Mouse (Mus musculus) layer of hippocampus, adult 2 months (tissue): ENCODE data around the gene Bbip1. TPM values are rescaled to one million over a fixed set of nuclear protein-coding genes. Genes with fewer than 3 reads are reported as not detected.

ENCODE experiments used
- DNase-seq, 2 experiments: peaks; one replicate each; pipeline ENCODE4 v3.0.0; 2022; ENCODE audit warnings: low spot score in 2 of 2
- H3K27ac ChIP-seq: fragments of 200-600 bp; 2 replicates; pipeline ENCODE4 v1.8.1; 2022
- H3K4me3 ChIP-seq: fragments of 200-600 bp; 2 replicates; pipeline ENCODE4 v1.8.1; 2022; ENCODE audit warnings: mild to moderate bottlenecking
- CTCF ChIP-seq: fragments of 200-600 bp; conservative IDR thresholded peaks from 2 replicates; pipeline ENCODE4 v1.8.1; 2022; ENCODE audit warnings: antibody characterized with exemption, mild to moderate bottlenecking, moderate library complexity
- total RNA-seq, 2 experiments: library from RNA; stranded (reverse); gene quantifications; 2 replicates each; pipeline ENCODE4 v1.2.3; 2021

Gene Bbip1
- total RNA-seq, 2 experiments from 2014 or later = 52.6 to 52.7 TPM

DNA sequence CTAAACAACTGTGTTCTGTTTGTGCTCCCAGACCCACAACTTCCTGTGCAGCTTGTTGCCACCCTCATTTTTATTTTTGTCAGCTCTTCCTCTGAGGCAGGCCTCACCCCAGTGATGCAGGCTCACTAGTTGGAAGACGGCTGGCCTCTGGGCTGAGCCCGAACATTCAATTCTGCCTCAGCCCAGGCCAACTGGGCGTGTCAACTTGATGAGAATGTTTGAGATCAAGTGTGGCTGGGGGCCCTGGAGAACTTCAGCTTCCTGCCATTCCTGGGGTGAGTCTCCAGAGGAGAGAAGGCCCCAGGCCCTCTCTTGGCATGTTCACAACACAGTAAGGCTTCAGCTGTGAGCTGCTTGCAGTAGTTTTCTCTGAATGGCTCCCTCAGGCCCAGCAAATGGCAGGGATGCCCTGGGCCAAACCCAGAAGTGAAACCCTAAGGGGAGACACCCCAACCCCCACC is 50.7 kb downstream of the Bbip1 start:
- DNase-seq = no peak
- TF ChIP-seq CTCF = no peak
- no peak overlapping the region for H3K4me3 ChIP-seq
- H3K27ac ChIP-seq = peak overlapping the region; percentile 87

DNA sequence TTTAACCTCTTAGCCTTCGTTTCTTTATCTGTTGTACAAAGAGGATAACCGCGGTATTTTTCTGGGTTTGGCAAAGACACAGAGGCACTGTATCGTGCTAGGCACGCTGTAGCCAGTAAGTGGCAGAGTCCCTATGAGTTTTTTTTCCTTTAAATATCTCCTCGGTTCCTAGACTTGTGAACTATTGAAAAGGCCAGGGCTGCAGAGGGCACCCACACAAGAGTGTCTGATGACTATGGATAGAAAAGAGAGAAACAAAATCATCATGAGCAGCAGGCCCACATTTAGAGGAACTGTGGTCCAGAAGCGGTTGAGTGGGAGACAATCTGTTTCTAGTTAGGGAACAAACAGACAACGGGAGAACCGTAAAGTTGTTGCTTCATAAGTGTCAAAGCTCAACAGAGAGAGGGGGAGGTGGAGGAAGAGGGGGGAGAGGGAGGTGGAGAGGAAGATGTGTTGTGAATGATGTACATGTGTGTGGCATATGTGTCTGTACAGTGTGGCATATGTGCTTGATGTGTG is 51.5 kb downstream of the Bbip1 start:
- peak; percentile 27; the same call in 1 of the 2 replicates for TF ChIP-seq CTCF
- Histone ChIP-seq H3K27ac (peak overlapping the region; percentile 87), H3K4me3 (no peak overlapping the region)
- DNase-seq = peak; percentile 57 to 76

DNA sequence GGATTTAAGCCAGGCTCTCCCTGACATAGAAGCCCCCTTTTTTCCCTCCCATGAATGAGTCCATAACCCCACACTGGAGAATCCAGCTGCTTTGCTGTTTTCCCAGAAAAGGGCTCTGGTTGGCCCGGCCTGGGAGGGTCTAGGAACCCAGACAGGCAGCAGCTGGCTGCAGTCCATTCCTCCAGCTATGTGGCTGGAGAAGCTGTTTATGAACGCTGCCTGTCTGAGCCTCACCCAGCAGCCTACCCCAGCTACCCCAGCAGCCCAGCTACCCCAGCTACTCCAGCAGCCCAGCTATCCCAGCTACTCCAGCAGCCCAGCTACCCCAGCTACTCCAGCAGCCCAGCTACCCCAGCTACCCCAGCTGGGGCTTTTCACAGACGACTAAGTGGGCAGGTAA is 52.4 kb downstream of the Bbip1 start, which contains the start of gene Pdcd4:
Gene Pdcd4, plus strand, starts transcription at position 171 of the 400 bp plus-strand sequence.
- peak within 1 kb of the TSS; percentile 87 for H3K27ac ChIP-seq
- no peak for DNase-seq
- TF ChIP-seq CTCF = no peak
- no peak within 1 kb of the TSS for H3K4me3 ChIP-seq

DNA sequence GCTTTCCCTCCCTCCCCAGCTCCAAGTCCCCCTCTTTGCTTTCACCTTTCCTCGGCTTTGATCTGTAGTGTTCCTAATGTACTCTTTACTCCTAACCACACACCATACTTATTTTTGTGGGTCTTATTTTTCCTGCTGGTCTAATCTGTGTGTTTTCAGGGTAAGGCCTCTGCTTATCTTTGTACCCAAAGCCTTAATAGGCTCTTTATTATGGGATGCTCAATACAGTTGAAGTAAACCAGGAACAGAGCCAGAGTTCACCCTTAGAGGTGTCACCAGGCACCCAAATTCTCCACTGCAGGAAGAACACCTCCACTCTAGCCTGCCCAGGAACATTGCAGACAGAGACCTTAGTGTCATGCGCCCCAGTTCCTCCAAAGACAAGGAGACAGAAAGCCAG is 52.9 kb downstream of the Bbip1 start:
- DNase-seq = no peak
- no peak overlapping the region for H3K4me3 ChIP-seq
- no peak for TF ChIP-seq CTCF
- peak overlapping the region; percentile 87; the same call in 1 of the 2 replicates for H3K27ac ChIP-seq

DNA sequence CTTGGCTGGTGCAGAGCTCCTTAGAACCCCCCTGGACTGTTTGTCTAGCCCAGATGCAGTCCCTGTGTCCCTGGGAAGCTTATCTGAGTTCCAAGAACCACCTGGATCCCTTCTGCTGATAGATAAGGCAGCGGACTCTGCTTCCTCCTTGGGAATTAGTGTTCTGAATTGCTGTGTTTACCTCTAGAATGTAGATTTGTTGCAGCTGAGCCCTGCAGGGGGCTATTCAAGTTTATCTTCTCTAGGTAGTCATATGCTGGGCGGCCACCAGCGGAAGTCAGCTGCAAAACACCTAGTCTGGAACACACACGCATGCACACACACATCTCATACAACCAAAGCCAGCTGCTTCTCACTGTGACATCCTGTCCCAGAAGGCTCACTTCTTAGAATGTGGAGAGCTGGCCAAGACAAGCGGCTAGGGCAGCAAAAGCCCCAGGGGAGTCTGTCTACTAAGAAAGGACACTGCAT is 53.6 kb downstream of the Bbip1 start:
- Histone ChIP-seq H3K27ac (peak overlapping the region; percentile 87; the same call in 1 of the 2 replicates), H3K4me3 (no peak overlapping the region)
- no peak for DNase-seq
- peak; percentile 29 for TF ChIP-seq CTCF

DNA sequence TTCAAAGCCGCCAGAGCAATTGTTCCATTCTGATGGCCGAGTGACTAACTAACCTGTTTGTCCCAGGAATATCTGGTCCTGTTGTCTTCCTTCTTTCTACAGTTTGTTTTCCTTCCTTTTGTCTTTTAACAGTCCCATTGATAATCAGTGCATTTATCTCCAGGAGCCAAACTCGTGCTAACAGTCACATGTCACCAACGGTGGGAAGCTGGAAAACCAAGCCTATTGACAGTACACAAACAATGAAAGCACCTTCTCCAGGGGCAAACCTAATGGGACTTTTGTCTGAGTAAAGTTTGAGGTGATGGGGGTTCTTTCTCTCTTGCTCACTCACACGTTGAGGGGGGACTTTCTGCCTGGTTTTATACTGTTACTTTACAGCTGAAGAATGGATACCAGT is 54.2 kb downstream of the Bbip1 start:
- TF ChIP-seq CTCF = no peak
- Histone ChIP-seq H3K27ac (peak overlapping the region; percentile 87; the same call in 1 of the 2 replicates), H3K4me3 (no peak overlapping the region)
- DNase-seq = no peak

DNA sequence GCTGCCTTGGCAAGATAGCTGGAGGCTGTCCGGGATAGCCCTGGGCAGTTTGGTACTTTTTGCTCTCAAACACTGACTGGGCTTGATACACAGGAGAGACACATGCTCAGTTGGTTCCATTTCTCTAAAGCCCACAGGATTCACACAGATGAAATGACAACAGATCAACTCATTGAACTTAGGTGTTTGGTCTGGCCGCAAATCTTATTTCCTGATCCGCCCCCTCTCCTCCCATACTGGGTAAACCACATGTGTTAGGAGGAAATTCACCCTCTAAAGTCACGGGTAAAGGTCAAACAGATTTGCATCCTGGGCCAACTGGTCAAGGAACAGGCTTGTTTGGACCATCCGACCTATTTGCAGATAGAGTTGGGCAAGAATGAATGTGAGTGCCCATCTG is 54.9 kb downstream of the Bbip1 start:
- no peak overlapping the region for H3K27ac ChIP-seq
- DNase-seq = no peak
- no peak overlapping the region for H3K4me3 ChIP-seq
- TF ChIP-seq CTCF = no peak

DNA sequence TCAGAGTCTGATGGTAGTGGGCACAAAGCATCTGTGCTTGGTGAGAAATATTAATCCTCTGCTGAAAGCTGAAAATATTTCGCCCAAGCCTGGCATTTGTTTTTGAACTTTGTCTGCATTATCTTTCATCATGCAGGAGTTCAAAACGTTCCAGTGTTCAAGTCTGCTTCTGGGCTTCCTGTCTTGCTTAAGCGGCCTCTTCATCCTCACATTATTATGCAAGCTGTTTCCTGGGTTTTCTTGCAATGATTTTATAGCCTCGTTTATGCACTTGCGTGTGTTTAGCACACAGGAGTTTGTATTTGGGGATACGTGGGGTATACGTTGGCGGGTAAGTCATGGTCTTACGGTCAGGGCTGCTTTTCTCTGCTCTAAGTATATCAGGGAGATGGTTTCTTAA is 56.1 kb downstream of the Bbip1 start:
- no peak for DNase-seq
- Histone ChIP-seq H3K27ac (no peak overlapping the region), H3K4me3 (no peak overlapping the region)
- no peak for TF ChIP-seq CTCF

DNA sequence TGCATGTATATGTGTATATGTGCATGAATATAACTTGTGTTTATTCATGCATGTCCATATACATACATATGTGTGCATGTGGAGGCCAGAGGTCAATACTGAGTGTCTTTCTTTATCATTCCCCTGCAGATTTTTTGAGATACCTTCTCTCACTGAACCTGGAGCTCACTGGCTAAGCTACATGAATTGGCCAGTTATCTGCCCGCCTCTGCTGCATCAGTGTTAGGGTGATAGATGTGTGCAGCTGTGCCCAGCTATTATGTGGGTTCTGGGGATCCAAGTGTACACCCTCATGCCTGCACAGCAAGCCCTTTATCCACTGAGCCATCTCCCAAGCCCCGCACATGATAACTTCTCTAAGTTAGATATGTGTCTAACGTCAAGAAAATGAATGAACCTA is 56.6 kb downstream of the Bbip1 start:
- H3K4me3 ChIP-seq = no peak overlapping the region
- no peak overlapping the region for H3K27ac ChIP-seq
- DNase-seq = no peak
- TF ChIP-seq CTCF = no peak

DNA sequence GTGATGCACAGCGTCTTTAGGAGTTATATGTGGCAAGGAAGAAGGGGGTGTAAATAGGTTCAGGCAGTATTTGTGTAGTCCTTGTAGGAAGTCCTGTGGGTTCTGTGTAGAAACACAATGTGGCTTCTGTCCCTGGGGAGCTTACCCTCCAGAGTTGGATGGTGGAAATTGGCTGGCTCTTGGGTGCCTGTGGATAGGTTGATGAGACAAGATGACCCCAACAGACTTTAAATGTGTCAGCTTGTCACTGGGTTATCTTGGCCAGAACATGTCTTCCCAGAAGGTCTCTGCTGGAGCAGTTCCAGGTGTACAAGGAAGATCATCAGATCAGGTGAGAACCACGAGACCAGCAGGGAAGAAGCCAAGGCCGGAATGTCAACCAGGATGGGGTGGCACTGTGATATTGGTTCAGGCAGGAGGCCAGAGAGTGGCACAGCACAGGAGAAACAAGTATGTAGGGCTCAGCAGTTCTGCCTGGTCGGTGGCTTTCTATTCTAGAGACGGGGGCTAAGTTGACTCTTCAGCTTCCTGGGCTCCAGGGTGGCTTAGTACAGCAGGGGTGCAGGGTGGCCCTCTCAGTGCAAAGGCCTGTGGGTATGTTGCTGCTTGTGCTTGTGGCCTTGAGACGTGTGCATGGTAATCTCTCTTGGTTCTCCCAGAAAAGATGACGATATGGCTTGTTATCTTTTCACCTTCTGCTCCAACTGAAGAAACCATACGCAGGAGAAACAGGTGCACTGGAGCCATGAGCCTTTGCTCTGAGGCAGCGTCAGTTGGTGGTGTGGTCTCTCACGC is 57.7 kb downstream of the Bbip1 start:
- DNase-seq = no peak
- Histone ChIP-seq H3K4me3 (no peak overlapping the region), H3K27ac (no peak overlapping the region)
- TF ChIP-seq CTCF = no peak

DNA sequence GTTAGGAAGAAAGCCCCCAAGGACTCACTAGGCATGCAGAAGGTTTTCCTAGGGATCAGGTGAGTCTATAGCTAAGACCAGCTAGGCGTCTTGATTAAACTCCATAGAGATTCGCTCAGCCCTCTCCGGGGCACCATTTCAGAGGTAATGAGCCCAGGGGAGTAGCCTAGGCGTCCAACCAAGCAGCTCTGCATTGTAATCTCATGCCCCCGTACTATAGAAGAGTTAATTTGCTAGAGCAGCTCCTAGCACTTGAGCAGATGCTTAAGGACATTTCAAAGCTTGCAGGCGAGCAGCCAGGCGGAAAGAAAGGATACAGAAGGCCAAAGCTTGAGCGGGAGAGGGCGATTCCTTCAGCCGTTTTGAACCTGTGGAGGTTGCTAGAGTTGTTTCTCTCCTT is 59.0 kb downstream of the Bbip1 start:
- TF ChIP-seq CTCF = no peak
- H3K4me3 ChIP-seq = no peak overlapping the region
- H3K27ac ChIP-seq = no peak overlapping the region
- no peak for DNase-seq

DNA sequence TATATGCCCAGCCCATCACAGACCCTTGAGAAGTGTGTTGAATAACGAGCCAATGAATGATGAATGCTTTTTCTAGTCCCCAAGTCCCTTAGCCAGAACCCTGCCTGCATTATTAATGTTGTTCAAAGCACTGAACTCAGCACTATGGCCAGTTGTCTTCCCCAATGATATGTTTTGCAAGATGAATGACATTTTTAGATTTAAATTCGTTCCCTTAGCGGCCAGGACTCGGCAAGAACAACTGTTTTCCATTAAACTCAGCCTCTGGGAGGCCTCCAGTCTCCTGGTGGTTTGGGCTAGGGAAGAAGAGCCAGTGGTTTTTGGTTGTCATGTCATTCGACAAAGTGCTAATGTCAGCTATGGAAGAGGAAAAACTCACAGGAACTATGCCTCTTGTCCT is 62.6 kb downstream of the Bbip1 start:
- H3K4me3 ChIP-seq = no peak overlapping the region
- H3K27ac ChIP-seq = no peak overlapping the region
- TF ChIP-seq CTCF = no peak
- DNase-seq = no peak

DNA sequence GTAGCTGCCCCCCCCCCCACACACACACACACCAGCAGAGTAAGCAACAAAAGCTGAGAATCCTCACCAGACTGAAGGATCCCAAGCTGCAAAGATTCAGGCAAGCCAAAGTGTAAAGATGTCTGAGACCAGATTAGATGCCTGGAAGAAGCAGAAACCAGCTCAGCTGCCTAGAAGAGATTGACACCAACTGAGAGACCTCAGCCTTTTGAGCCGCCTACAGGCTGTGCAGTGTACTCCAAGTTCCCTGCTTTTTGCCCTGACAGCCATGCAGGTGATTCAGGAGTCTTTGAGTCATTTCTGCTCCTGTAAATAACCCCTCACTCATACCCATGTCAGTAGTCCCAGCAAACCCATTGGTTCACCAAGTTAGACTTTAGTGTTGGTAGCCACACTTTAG is 64.0 kb downstream of the Bbip1 start:
- TF ChIP-seq CTCF = no peak

More for the DNA sequence above, 64.0 kb downstream of the Bbip1 start:
- no peak for DNase-seq
- Histone ChIP-seq H3K4me3 (no peak overlapping the region), H3K27ac (no peak overlapping the region)

Other genes with a start within 250 kb of the Bbip1 start
- gene Pdcd4, start 52.4 kb downstream of the Bbip1 start, total RNA-seq = 100 to 1,000 TPM; 118 to 119 TPM
- 10 to 100 TPM; 50.1 to 50.3 TPM for gene Shoc2, start 321 bp downstream of the Bbip1 start, total RNA-seq
- 10 to 100 TPM; 10.3 to 12.0 TPM for gene Adra2a, start 99.5 kb upstream of the Bbip1 start, total RNA-seq